Mouse (Mus musculus): ENCODE results near the gene U2af1l4.

GRCm38 (mm10) chr7:30518325-30518724, 44.8 kb upstream of the U2af1l4 start:
- no peak for TF ChIP-seq CTCF (IDR thresholded peaks at IDR 0.05)
- no peak for TF ChIP-seq EP300 (IDR thresholded peaks at IDR 0.05)
